Mouse (Mus musculus): ENCODE data around the gene Dnm1.
"Not testable (repeated sequence)": the region's sequence is repeated elsewhere in the genome, so short reads cannot be mapped to it uniquely, and the experiment has no call there.

Gene Dnm1

DNA sequence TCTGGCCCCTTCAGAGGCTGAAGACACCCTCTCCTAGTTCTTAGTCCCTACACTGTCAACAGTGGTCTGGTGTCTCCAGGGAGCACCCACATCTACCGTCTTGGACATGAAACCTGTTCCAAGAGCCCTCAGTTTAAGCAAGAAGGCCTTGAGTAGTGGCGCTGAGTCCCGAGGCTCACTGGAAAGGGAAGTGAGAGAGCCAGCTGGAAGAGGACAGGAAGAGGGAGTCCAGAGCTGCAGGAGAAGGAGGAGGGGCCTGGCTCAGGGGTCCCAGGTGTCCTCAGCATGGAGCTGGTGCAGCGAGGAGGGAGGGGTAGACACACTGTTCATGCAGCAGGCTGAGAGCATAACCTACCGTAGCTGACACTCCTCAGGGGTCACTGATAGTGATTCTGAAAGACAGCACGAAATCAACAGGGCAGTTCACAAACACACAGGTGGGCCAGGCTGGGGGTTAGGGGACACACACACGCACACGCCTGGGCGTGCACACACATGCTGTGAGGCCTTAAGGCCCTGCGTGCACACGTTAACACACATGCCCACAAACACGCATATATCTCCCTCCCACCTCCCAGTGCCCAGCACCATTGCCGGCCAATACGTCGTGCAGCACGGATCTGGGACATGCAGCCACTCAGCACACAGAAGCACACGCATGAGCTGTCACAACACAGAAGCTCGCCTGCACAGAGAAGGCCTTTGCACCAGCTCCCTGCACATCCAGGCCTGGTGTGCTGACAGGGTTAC is 42.9 kb downstream of the Dnm1 start:
- no peak for DNase-seq

DNA sequence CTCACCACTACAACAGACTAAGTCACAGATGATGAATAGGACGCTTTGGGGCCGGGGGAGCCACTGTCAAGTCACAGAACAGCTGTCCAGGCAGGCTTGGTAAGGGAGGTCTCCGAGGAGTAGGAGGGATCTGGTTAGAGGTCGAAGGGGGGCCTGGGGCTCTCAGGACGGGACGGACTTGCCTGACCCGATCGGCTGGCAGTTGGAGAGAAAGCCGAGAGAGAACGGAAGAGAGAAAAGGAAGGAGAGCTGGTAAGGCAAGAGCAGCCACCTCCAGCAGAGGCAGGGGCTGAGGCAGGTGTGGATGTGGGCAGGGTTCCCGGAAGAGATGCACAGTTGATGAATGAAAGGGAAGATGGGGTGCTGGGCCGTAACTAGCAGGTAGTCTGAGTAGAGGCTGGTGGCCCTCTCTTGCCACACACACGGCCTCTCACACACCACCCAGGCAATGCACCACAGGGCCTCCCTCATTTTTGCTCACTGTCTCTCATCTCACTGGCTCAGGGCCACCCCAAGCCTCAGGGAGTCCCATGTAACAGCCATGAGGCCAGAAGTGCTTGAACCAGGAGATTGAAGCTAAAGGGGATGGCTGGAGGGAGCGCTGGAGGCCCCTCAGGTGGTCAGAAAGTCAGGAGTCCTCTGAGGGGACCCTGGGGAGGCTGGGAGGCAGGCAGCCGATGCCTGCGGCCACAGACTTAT is 44.1 kb downstream of the Dnm1 start:
- DNase-seq, result no peak

- no peak for DNase-seq
These were observed 45.0 kb downstream of the Dnm1 start for GRCm38 (mm10) chr2:32307941-32308760.

DNA sequence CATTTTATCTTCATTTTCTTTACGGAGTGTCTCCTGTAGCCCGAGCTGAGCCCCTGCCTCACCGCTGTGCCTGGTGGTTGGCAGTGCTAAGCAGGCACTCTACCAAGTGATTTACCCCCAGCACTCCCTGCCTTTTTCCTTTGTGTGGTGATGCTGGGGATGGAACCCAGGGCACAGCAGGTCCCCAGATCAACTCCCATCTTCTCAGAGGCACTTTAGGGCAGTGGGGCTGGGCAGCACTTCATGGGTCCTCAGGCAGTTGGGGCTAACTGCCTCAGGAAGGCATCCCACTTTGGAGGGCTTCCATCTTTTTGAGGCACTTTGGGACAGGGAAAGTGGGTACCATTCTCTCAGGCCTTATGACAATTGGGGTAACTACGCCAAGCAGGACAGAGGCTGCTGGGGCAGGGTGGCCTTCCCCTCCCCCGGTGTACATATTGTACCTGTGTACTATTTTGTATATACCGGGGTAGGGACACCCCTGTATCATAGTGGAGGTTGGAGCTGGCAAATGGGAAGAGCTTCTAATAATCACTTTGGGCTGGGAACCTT is 45.8 kb downstream of the Dnm1 start:
- DNase-seq, result no peak

DNA sequence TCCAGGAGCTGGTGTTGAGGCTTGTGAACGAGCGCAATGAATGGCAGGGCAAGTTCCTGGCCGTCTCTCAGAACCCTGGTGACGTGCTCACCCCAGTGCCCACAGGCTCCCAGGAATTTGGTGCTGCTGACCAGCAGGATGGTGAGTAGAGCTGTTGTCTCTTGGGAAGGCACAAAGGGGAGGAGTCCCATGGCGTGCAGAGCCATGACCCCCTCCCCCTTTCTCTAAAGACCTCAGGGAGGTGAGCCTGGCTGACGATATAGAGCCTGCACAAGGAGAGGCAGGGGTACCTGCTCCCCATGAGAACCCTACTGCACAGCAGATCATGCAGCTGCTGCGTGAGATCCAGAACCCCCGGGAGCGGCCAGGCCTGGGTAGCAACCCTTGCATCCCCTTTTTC is 47.0 kb downstream of the Dnm1 start:
- no peak for DNase-seq

- DNase-seq, result no peak
These were observed 47.5 kb downstream of the Dnm1 start for GRCm38 (mm10) chr2:32305668-32306067.

GRCm38 (mm10) chr2:32304145-32304832 is 48.8 kb downstream of the Dnm1 start:
- DNase-seq, result peak in 1 of 2 experiments; percentile 31

DNA sequence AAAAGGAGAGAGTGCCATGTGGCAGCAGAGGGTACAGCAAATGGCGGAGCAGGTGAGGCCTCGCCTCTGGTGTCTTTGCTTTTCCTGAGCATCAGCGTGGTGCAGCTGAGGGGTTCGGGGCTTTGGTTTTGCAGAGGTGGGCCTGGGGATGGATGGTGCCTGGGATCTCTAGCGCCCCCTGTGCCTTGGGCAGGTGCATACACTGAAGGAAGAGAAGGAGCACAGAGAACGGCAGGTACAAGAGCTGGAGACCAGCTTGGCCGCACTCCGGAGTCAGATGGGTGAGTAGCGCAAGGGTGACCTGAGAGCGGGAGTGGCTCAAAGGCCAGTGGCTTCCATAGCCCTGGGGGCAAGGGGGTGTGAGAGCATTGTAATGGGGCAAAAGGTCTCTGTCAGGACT is 50.2 kb downstream of the Dnm1 start:
- DNase-seq, result no peak

- DNase-seq, result no peak
These were observed 53.7 kb downstream of the Dnm1 start for GRCm38 (mm10) chr2:32299469-32299868.

- DNase-seq, result not testable (repeated sequence)
These were observed 57.3 kb downstream of the Dnm1 start for GRCm38 (mm10) chr2:32295842-32296241.

GRCm38 (mm10) chr2:32295285-32295684 is 57.9 kb downstream of the Dnm1 start:
- no peak for DNase-seq

DNA sequence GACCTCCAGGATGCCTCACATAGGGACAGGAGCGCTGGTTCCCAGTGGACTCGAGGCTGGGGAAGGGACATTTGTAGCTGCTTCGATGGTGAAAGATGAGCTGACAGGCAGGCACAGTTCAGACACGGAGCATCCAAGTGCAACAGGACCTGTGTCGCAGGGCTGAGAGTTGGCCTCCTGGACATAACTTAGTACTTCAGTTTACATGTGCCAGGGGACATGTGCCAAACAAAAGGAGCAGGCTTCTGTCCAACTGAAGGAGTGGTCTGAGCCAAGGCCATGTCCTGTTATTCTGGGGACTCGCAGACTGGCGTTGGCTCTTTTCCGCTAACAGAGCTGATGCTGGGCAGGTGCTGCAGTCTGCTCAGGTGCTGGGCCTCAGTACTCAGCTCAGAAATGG is 58.8 kb downstream of the Dnm1 start:
- no peak for DNase-seq

- DNase-seq, result no peak
These were observed 63.6 kb downstream of the Dnm1 start for GRCm38 (mm10) chr2:32289578-32289977.

DNA sequence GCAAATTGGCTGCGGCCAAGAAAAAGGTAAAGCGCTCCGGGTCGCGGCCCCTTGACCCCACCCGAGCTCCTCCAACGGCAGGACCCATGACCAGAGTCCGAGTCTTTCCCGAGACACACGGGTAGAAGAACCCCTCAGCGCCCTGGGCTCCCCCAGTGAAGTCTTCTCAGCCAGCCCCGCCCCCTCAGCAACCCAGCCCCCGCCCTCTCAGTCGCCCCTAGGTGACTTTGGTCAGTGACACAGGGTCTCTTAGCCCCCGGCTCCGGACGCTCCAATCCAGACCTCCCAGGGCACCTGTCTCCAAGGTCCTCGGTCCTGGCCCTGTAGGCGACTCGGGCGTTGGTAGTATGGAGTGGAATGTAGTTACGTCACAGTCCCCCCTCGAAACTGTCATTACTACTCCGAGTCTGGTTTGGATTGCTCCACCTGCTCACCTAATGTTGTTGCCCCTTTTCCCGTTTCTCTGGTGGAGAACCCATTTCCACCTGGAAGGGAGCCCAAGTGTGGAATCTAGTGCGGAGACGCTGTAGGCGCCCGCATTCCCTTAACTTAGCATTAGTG is 64.7 kb downstream of the Dnm1 start:
- no peak for DNase-seq

GRCm38 (mm10) chr2:32287923-32288367 is 65.2 kb downstream of the Dnm1 start, which contains the start of gene Swi5:
Swi5 (minus strand) TSS chr2:32288075.
- DNase-seq, result peak; percentile 97 to 98

GRCm38 (mm10) chr2:32287334-32287840 is 65.8 kb downstream of the Dnm1 start, which contains the start of gene Golga2:
Golga2 (plus strand) TSS chr2:32287384.
- DNase-seq, result no peak

GRCm38 (mm10) chr2:32283986-32284385 is 69.2 kb downstream of the Dnm1 start:
- DNase-seq, result no peak

DNA sequence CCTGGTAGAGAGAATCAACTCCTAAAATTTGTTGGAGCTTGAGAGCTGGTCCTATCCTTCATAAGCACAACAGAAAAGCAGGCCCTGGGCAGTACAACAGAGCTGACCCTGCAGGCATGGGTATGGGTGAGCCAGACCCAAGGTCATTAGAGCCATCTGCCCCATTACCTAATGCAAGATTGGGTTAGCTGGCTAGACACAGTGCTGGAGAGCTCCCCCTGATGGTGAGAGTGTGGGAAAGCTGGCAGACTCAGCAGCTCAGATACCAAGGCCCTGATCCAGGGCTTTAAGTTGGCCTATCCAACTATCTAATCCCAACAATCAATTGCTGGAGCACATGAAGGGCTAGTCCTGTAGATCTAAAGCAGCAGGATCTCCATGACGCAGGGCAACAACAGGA is 70.4 kb downstream of the Dnm1 start:
- DNase-seq, result no peak

DNA sequence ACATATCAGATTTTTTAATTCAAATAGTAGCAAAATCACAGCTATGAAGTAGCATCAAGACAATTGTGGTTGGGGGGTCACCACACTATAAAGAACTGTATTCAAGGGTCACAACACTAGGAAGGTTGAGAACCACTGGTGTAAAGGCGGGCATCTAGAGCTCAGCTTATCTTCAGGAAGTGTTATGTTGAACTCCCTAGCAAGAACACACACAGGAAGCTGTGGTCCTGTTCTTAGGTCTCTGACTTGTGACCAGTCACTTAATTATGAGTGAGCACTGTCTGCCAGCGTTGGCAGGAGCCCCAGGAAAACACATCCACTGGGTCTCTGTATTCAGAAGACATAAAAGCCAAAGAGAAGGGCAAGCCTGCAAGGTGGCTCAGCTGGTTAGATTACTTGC is 70.8 kb downstream of the Dnm1 start:
- no peak for DNase-seq

- DNase-seq, result no peak
These were observed 77.3 kb downstream of the Dnm1 start for GRCm38 (mm10) chr2:32275823-32276222.

GRCm38 (mm10) chr2:32260635-32261034 is 92.5 kb downstream of the Dnm1 start:
- DNase-seq, result peak in 1 of 2 experiments; percentile 46

All from thymus, adult 18-20 months (tissue).